Mouse (Mus musculus): ENCODE measurements around the gene Mfsd4b1. TPM values are rescaled to one million over a fixed set of nuclear protein-coding genes. Genes with fewer than 3 reads are reported as not detected.

Mfsd4b1 gene
- total and polyA plus RNA-seq, 3 experiments = not detected

- TF ChIP-seq MYB (IDR thresholded peaks at IDR 0.05; ENCODE audit: low read depth, low read length) (no peak), E2F4 (IDR thresholded peaks at IDR 0.05; ENCODE audit: borderline replicate concordance, low read depth, low read length) (no peak), RAD21 (IDR thresholded peaks at IDR 0.05; ENCODE audit: low read depth, low read length) (no peak), GABPA (IDR thresholded peaks at IDR 0.05; ENCODE audit: low read depth, low read length) (no peak), ZKSCAN1 (IDR thresholded peaks at IDR 0.05; ENCODE audit: low read depth, low read length) (no peak), POLR2A (IDR thresholded peaks at IDR 0.05; ENCODE audit: control insufficient read depth in 1 of 2, insufficient read depth in 1 of 2, low read depth in 1 of 2, low read length in 2 of 2, poor library complexity in 1 of 2) (no peak), MEF2A (IDR thresholded peaks at IDR 0.05; ENCODE audit: extremely low read depth, insufficient replicate concordance, low read depth, low read length, poor library complexity, severe bottlenecking) (no peak), SIN3A (IDR thresholded peaks at IDR 0.05; ENCODE audit: low read length) (no peak), GATA1 (IDR thresholded peaks at IDR 0.05; ENCODE audit: low read depth, low read length) (no peak), RCOR1 (IDR thresholded peaks at IDR 0.05; ENCODE audit: low read depth, low read length) (no peak), EP300 (IDR thresholded peaks at IDR 0.05; ENCODE audit: low read depth in 1 of 2, low read length in 2 of 2) (no peak)
Observed at GRCm38 (mm10) chr10:40028091-40028490, 3.0 kb upstream of the Mfsd4b1 start.

DNA sequence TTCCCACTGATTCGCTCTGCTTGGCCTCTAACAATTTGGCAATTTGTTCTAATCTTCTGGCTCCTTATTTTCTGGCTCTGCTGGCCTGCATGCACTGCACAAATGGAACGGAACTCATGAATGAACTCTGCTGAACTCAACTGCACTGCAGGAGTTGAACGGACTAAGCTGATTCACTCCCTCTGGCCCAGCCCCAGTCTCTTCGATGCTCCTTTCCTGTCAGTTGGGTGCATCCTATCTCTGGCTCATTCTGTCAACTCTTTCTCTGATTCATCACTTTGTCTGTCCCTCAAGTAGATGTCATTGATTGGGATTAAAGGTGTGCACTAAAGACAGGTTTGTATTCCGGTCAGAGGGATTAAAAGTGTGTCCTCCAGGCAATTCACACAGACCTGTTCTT, 1.5 kb upstream of the Mfsd4b1 start:
- H3K4me3 ChIP-seq (ENCODE audit: control insufficient read depth in 1 of 2, insufficient read depth in 1 of 2, low read depth in 2 of 2, low read length in 2 of 2) = no peak overlapping the region
- H3K4me1 ChIP-seq (ENCODE audit: control insufficient read depth in 1 of 2, insufficient read depth in 2 of 2, low read length in 2 of 2) = no peaks in the 10 kb centered on the region
- no peaks in the 10 kb centered on the region for H3K79me2 ChIP-seq (ENCODE audit: control insufficient read depth, insufficient read depth, low read length, poor library complexity)
- no peak for DNase-seq (ENCODE audit: low read depth, low spot score)
- no peak overlapping the region for H3K27ac ChIP-seq (ENCODE audit: control insufficient read depth, low read depth, low read length)
- TF ChIP-seq TBP (IDR thresholded peaks at IDR 0.05; ENCODE audit: low read depth, low read length) (no peak), EP300 (IDR thresholded peaks at IDR 0.05; ENCODE audit: low read depth in 1 of 2, low read length in 2 of 2) (no peak)
- H3K27me3 ChIP-seq (ENCODE audit: control insufficient read depth in 1 of 2, insufficient read depth in 2 of 2, low read length in 2 of 2) = no peaks in the 10 kb centered on the region
- H3K36me3 ChIP-seq (ENCODE audit: control insufficient read depth in 1 of 2, insufficient read depth in 2 of 2, low read length in 2 of 2) = no peaks in the 10 kb centered on the region
- H3K9ac ChIP-seq (ENCODE audit: control insufficient read depth, low read depth, low read length, poor library complexity, severe bottlenecking) = no peak overlapping the region
- no peaks in the 10 kb centered on the region for H3K9me3 ChIP-seq (replicated peaks; ENCODE audit: insufficient read depth, low read length)

More at GRCm38 (mm10) chr10:40028091-40028490, 3.0 kb upstream of the Mfsd4b1 start:
- no peak overlapping the region for H3K4me3 ChIP-seq (ENCODE audit: control insufficient read depth in 1 of 2, insufficient read depth in 1 of 2, low read depth in 2 of 2, low read length in 2 of 2)
- H3K36me3 ChIP-seq (ENCODE audit: control insufficient read depth in 1 of 2, insufficient read depth in 2 of 2, low read length in 2 of 2) = no peaks in the 10 kb centered on the region
- no peak for DNase-seq (ENCODE audit: low read depth, low spot score)
- H3K27me3 ChIP-seq (ENCODE audit: control insufficient read depth in 1 of 2, insufficient read depth in 2 of 2, low read length in 2 of 2) = no peaks in the 10 kb centered on the region
- H3K79me2 ChIP-seq (ENCODE audit: control insufficient read depth, insufficient read depth, low read length, poor library complexity) = no peaks in the 10 kb centered on the region
- H3K27ac ChIP-seq (ENCODE audit: control insufficient read depth, low read depth, low read length) = no peak overlapping the region
- no peaks in the 10 kb centered on the region for H3K4me1 ChIP-seq (ENCODE audit: control insufficient read depth in 1 of 2, insufficient read depth in 2 of 2, low read length in 2 of 2)
- no peaks in the 10 kb centered on the region for H3K9me3 ChIP-seq (replicated peaks; ENCODE audit: insufficient read depth, low read length)
- no peak overlapping the region for H3K9ac ChIP-seq (ENCODE audit: control insufficient read depth, low read depth, low read length, poor library complexity, severe bottlenecking)

DNA sequence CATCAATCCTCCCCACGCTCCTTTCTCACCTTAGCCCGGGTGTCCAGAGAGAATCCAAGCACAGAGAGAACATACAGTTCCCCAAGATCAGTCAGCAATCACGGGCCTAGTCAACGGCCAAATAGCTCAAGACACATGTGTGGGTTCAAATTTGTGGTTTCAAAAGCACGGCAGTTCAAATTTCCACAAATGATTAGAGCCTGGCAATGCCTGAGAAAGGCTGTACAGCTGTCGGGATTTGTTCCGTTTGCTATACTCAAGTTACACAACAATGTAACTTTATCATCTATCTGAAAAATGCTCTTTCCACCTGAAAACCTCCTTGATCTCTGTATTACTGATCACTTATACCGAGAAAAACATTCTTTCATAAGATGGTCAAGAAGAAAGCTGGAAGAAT, 492 bp upstream of the Mfsd4b1 start:
- Histone ChIP-seq H3K9me3 (replicated peaks; ENCODE audit: insufficient read depth, low read length) (no peaks in the 10 kb centered on the region), H3K79me2 (ENCODE audit: control insufficient read depth, insufficient read depth, low read length, poor library complexity) (no peaks in the 10 kb centered on the region), H3K27me3 (ENCODE audit: control insufficient read depth in 1 of 2, insufficient read depth in 2 of 2, low read length in 2 of 2) (no peaks in the 10 kb centered on the region; a peak in 1 of 4 replicates), H3K36me3 (ENCODE audit: control insufficient read depth in 1 of 2, insufficient read depth in 2 of 2, low read length in 2 of 2) (no peaks in the 10 kb centered on the region), H3K4me1 (ENCODE audit: control insufficient read depth in 1 of 2, insufficient read depth in 2 of 2, low read length in 2 of 2) (no peaks in the 10 kb centered on the region), H3K9ac (ENCODE audit: control insufficient read depth, low read depth, low read length, poor library complexity, severe bottlenecking) (no peak overlapping the region), H3K27ac (ENCODE audit: control insufficient read depth, low read depth, low read length) (no peak overlapping the region), H3K4me3 (ENCODE audit: control insufficient read depth in 1 of 2, insufficient read depth in 1 of 2, low read depth in 2 of 2, low read length in 2 of 2) (no peak overlapping the region)
- no peak for DNase-seq (ENCODE audit: low read depth, low spot score)
- TF ChIP-seq MAFK (IDR thresholded peaks at IDR 0.05; ENCODE audit: borderline replicate concordance, low read depth, low read length) (no peak), MAZ (IDR thresholded peaks at IDR 0.05; ENCODE audit: low read depth, low read length) (no peak), GATA1 (IDR thresholded peaks at IDR 0.05; ENCODE audit: low read depth, low read length) (no peak), ZMIZ1 (IDR thresholded peaks at IDR 0.05; ENCODE audit: low read depth, low read length) (no peak), ELF1 (IDR thresholded peaks at IDR 0.05; ENCODE audit: low read depth, low read length) (no peak), USF1 (IDR thresholded peaks at IDR 0.05; ENCODE audit: low read depth, low read length) (no peak), POLR2AphosphoS2 (IDR thresholded peaks at IDR 0.05; ENCODE audit: low read length) (no peak), UBTF (IDR thresholded peaks at IDR 0.05; ENCODE audit: borderline replicate concordance, insufficient read depth, low read depth, low read length) (no peak), EP300 (IDR thresholded peaks at IDR 0.05; ENCODE audit: low read depth in 1 of 2, low read length in 2 of 2) (no peak), ETS1 (IDR thresholded peaks at IDR 0.05; ENCODE audit: low read depth, low read length) (no peak), CHD1 (IDR thresholded peaks at IDR 0.05; ENCODE audit: low read depth, low read length) (no peak), HCFC1 (IDR thresholded peaks at IDR 0.05; ENCODE audit: low read depth, low read length) (no peak), SIN3A (IDR thresholded peaks at IDR 0.05; ENCODE audit: low read length) (no peak), ZKSCAN1 (IDR thresholded peaks at IDR 0.05; ENCODE audit: low read depth, low read length) (no peak), JUND (IDR thresholded peaks at IDR 0.05; ENCODE audit: low read depth, low read length) (no peak), KAT2A (conservative IDR thresholded peaks at IDR 0.05; ENCODE audit: low read depth, low read length) (no peak), RCOR1 (IDR thresholded peaks at IDR 0.05; ENCODE audit: low read depth, low read length) (no peak), MXI1 (IDR thresholded peaks at IDR 0.05; ENCODE audit: low read depth, low read length) (no peak), TAL1 (IDR thresholded peaks at IDR 0.05; ENCODE audit: low read length) (no peak)
